ENCODE assay signal across 7 mouse cellular contexts in genomic region chr4:41226351-41226750, GRCm38 (mm10). TPM values are rescaled to one million over a fixed set of nuclear protein-coding genes. Genes with fewer than 3 reads are reported as not detected.
DNase-seq lines count a peak whose midpoint lies in the region; ATAC-seq and TF ChIP-seq lines count a peak whose summit lies in the region.

No protein-coding gene starts in this region.

- no peak for ATAC-seq in midbrain, postnatal 0 days (ENCODE audit: low FRiP score)
- no peak for ATAC-seq in midbrain, embryonic 16.5 days
- ATAC-seq in hindbrain, postnatal 0 days = no peak
- ATAC-seq in limb, embryonic 14.5 days (ENCODE audit: low FRiP score, low read depth) = no peak

- H3K27ac ChIP-seq in midbrain, postnatal 0 days (ENCODE audit: low read depth, low read length) = no peak overlapping the region
- H3K27ac ChIP-seq in midbrain, embryonic 16.5 days (ENCODE audit: low read length) = no peak overlapping the region
- no peak overlapping the region for H3K27ac ChIP-seq in hindbrain, postnatal 0 days
- H3K27ac ChIP-seq in limb, embryonic 14.5 days (replicated peaks; ENCODE audit: low read depth, low read length) = no peak overlapping the region

- H3K4me1 ChIP-seq in midbrain, postnatal 0 days (ENCODE audit: insufficient read depth, low read length) = no peaks in the 10 kb centered on the region
- no peaks in the 10 kb centered on the region for H3K4me1 ChIP-seq in midbrain, embryonic 16.5 days (ENCODE audit: control insufficient read depth, insufficient read depth, low read length)
- H3K4me1 ChIP-seq in hindbrain, postnatal 0 days (ENCODE audit: insufficient read depth, low read length) = no peaks in the 10 kb centered on the region
- H3K4me1 ChIP-seq in limb, embryonic 14.5 days (ENCODE audit: control insufficient read depth, insufficient read depth, low read length) = no peaks in the 10 kb centered on the region

- DNase-seq in midbrain, postnatal 0 days (ENCODE audit: low spot score) = peak; percentile 53
- peak; percentile 41 for DNase-seq in T-cell, adult 2 months (ENCODE audit: low spot score)
- peak; percentile 41 to 42 for DNase-seq in cerebellum, postnatal 4 days (ENCODE audit: low spot score in 2 of 2)
- DNase-seq in hindbrain, postnatal 0 days (ENCODE audit: low spot score) = peak; percentile 63
- DNase-seq in limb, embryonic 14.5 days (ENCODE audit: low spot score) = peak; percentile 24
- peak; percentile 3 for DNase-seq in skeletal muscle tissue, adult 2 months (ENCODE audit: low read depth, low spot score)

- H3K27me3 ChIP-seq in midbrain, postnatal 0 days (ENCODE audit: insufficient read depth, low read length) = no peaks in the 10 kb centered on the region
- no peaks in the 10 kb centered on the region for H3K27me3 ChIP-seq in midbrain, embryonic 16.5 days (ENCODE audit: control insufficient read depth, insufficient read depth, low read depth, low read length)
- no peaks in the 10 kb centered on the region for H3K27me3 ChIP-seq in hindbrain, postnatal 0 days (ENCODE audit: insufficient read depth, low read length)
- no peaks in the 10 kb centered on the region for H3K27me3 ChIP-seq in limb, embryonic 14.5 days (ENCODE audit: control insufficient read depth, insufficient read depth, low read length)

- no peak overlapping the region for H3K9ac ChIP-seq in midbrain, postnatal 0 days (replicated peaks; ENCODE audit: low read length, poor library complexity, severe bottlenecking)
- H3K9ac ChIP-seq in midbrain, embryonic 16.5 days (ENCODE audit: low read depth, low read length) = no peak overlapping the region
- no peak overlapping the region for H3K9ac ChIP-seq in hindbrain, postnatal 0 days (replicated peaks; ENCODE audit: low read length)
- H3K9ac ChIP-seq in limb, embryonic 14.5 days (ENCODE audit: low read depth, low read length, severe bottlenecking) = no peak overlapping the region

- H3K4me2 ChIP-seq in midbrain, postnatal 0 days (ENCODE audit: low read depth, low read length, poor library complexity, severe bottlenecking) = no peak overlapping the region
- H3K4me2 ChIP-seq in midbrain, embryonic 16.5 days (ENCODE audit: low read length) = no peak overlapping the region
- no peak overlapping the region for H3K4me2 ChIP-seq in hindbrain, postnatal 0 days (ENCODE audit: low read depth, low read length)
- H3K4me2 ChIP-seq in limb, embryonic 14.5 days (replicated peaks; ENCODE audit: low read depth, low read length, severe bottlenecking) = no peak overlapping the region

- no peak overlapping the region for H3K4me3 ChIP-seq in midbrain, postnatal 0 days (ENCODE audit: low read depth, low read length)
- H3K4me3 ChIP-seq in midbrain, embryonic 16.5 days (ENCODE audit: low read depth, low read length) = no peak overlapping the region
- no peak overlapping the region for H3K4me3 ChIP-seq in hindbrain, postnatal 0 days (ENCODE audit: low read length)
- H3K4me3 ChIP-seq in limb, embryonic 14.5 days (replicated peaks; ENCODE audit: low read length) = no peak overlapping the region

- no peak for TF ChIP-seq POLR2A in limb, embryonic 14.5 days (IDR thresholded peaks at IDR 0.05; ENCODE audit: borderline replicate concordance, extremely low read depth, insufficient read depth, insufficient read length)

- WGBS in midbrain, postnatal 0 days = 87% methylated on average over 3 of the region's 3 CpGs
- 78% methylated on average over 3 of the region's 3 CpGs for WGBS in midbrain, embryonic 16.5 days
- 81% methylated on average over 3 of the region's 3 CpGs for WGBS in hindbrain, postnatal 0 days
- 63% methylated on average over 3 of the region's 3 CpGs for WGBS in limb, embryonic 14.5 days

- H3K36me3 ChIP-seq in midbrain, postnatal 0 days (ENCODE audit: insufficient read depth, low read length) = peaks cover 22% of the 10 kb centered on the region
- H3K36me3 ChIP-seq in midbrain, embryonic 16.5 days (ENCODE audit: control insufficient read depth, insufficient read depth, low read length) = peaks cover 26% of the 10 kb centered on the region
- H3K36me3 ChIP-seq in hindbrain, postnatal 0 days (ENCODE audit: insufficient read depth, low read length) = peaks cover 38% of the 10 kb centered on the region
- H3K36me3 ChIP-seq in limb, embryonic 14.5 days (ENCODE audit: control insufficient read depth, insufficient read depth, low read length) = peaks cover 96% of the 10 kb centered on the region

- H3K9me3 ChIP-seq in midbrain, postnatal 0 days (ENCODE audit: low read length) = no peaks in the 10 kb centered on the region
- H3K9me3 ChIP-seq in midbrain, embryonic 16.5 days (replicated peaks; ENCODE audit: control insufficient read depth, low read length, poor library complexity, severe bottlenecking) = no peaks in the 10 kb centered on the region
- no peaks in the 10 kb centered on the region for H3K9me3 ChIP-seq in hindbrain, postnatal 0 days (ENCODE audit: low read length)
- H3K9me3 ChIP-seq in limb, embryonic 14.5 days (ENCODE audit: control insufficient read depth, low read length) = no peaks in the 10 kb centered on the region

- TF ChIP-seq CTCF in midbrain, postnatal 0 days (IDR thresholded peaks at IDR 0.05) = peak; percentile 77
- TF ChIP-seq CTCF in hindbrain, postnatal 0 days (IDR thresholded peaks at IDR 0.05; ENCODE audit: low read depth) = peak; percentile 68

RNA-seq across cellular contexts. Expression of gene Ubap2, which starts 48.6 kb away (rescaled TPM):
- 19.1 and 36.1 TPM in 2 replicates for total RNA-seq in midbrain, postnatal 0 days (2014; rRNA removed)
- 36.2 and 38.5 TPM in 2 replicates for polyA plus RNA-seq in midbrain, postnatal 0 days (2015; fragmentation: Nextera tagmentation; extraction: Ambion mirVana)
- 56.4 and 57.6 TPM in 2 replicates for polyA plus RNA-seq in midbrain, embryonic 16.5 days (2015; fragmentation: Nextera tagmentation; extraction: Ambion mirVana)
- 19.3 and 33.8 TPM in 2 replicates for total RNA-seq in hindbrain, postnatal 0 days (2014; rRNA removed)
- 27.2 and 31.0 TPM in 2 replicates for polyA plus RNA-seq in hindbrain, postnatal 0 days (2015; fragmentation: Nextera tagmentation; extraction: Ambion mirVana)
- polyA plus RNA-seq in limb, embryonic 14.5 days (2012; rRNA removed) = 71.3 and 99.1 TPM in 2 replicates
- polyA plus RNA-seq in limb, embryonic 14.5 days (2014; fragmentation: Nextera tagmentation; extraction: Ambion mirVana) = 57.5 and 61.2 TPM in 2 replicates

Comparison
In these comparisons a context has a peak if more than half of its experiments do, and no peak if none do; other contexts are left out.
1. DNase-seq: peak in every context shown above with its lines; median percentile 63 in hindbrain, postnatal 0 days; 53 in midbrain, postnatal 0 days; 42 in cerebellum, postnatal 4 days; 41 in T-cell, adult 2 months; 24 in limb, embryonic 14.5 days; 3 in skeletal muscle tissue, adult 2 months.